Mouse (Mus musculus) kidney, adult 2 months (tissue): ENCODE results near the gene Cfb.

Source experiments
- CTCF ChIP-seq: fragments of 200-500 bp; conservative IDR thresholded peaks from 2 replicates; pipeline ENCODE4 v1.5.1; 2011; ENCODE audit warnings: low read depth, mild to moderate bottlenecking, control low read depth, low read length, moderate library complexity, mixed read lengths; ENCODE audit not compliant: insufficient read depth, insufficient read length
- POLR2A ChIP-seq: fragments of 200-500 bp; IDR thresholded peaks from one replicate; pipeline ENCODE4 v1.6.1; 2011; ENCODE audit warnings: low read depth, low read length, control low read depth

DNA sequence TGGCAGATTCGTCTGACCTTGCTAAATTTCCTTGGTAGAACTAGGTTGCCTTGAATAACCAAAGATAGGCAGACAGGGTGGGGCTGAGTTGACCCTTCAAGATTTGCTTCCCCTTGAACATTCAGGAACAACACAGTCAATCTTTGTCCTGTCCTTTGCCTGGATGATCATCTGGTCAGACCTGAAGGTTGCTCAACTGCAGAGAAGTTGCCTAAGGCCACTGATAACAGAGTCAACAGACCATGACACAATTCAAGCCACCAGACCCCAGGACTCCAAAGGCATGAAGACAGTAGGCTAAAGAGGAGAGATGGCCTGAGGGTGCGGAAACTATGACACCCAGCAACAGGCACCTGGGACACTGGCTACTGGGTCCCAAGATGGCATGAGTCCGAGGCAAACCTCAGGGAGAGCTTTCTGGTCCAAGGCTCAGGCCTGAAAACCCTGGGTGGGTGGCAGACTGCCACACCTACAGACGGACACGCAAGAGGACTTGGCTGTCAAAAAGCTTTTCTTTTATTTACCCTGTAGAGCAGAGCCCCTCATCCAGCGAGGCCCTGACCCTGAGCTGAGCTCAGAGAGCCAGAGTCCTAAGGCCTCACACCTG, 53.6 kb downstream of the Cfb start:
- TF ChIP-seq CTCF (no peak), POLR2A (no peak)
